Mouse (Mus musculus): ENCODE results near the gene Rab19. TPM values are rescaled to one million over a fixed set of nuclear protein-coding genes. Genes with fewer than 3 reads are reported as not detected.

Gene Rab19
- polyA plus RNA-seq, 1 experiment from 2014 or later: 1.7 TPM

- no peak for ATAC-seq (ENCODE audit: insufficient number of reproducible peaks, low FRiP score, low TSS enrichment, low read depth)
- H3K9ac ChIP-seq: no peak overlapping the region
- 73% methylated on average over 8 of the region's 8 CpGs for WGBS
- H3K4me1 ChIP-seq: peaks cover 18% of the 10 kb centered on the region
- H3K9me3 ChIP-seq (replicated peaks): no peaks in the 10 kb centered on the region
- H3K4me2 ChIP-seq (replicated peaks): no peak overlapping the region
- no peak overlapping the region for H3K27ac ChIP-seq (replicated peaks)
- H3K36me3 ChIP-seq: no peaks in the 10 kb centered on the region
- H3K27me3 ChIP-seq: peaks cover 6% of the 10 kb centered on the region
- H3K4me3 ChIP-seq (replicated peaks): no peak overlapping the region
Measured at GRCm38 (mm10) chr6:39379749-39380148, 1.2 kb upstream of the Rab19 start.

GRCm38 (mm10) chr6:39380276-39380675, 699 bp upstream of the Rab19 start:
- Histone ChIP-seq H3K27ac (replicated peaks) (no peak overlapping the region), H3K4me1 (peaks cover 18% of the 10 kb centered on the region), H3K9ac (no peak overlapping the region), H3K4me2 (replicated peaks) (no peak overlapping the region), H3K9me3 (replicated peaks) (no peaks in the 10 kb centered on the region), H3K27me3 (peaks cover 6% of the 10 kb centered on the region), H3K36me3 (no peaks in the 10 kb centered on the region), H3K4me3 (replicated peaks) (no peak overlapping the region)
- 79% methylated on average over 3 of the region's 3 CpGs for WGBS
- ATAC-seq (ENCODE audit: insufficient number of reproducible peaks, low FRiP score, low TSS enrichment, low read depth): no peak

- 90% methylated on average over 2 of the region's 2 CpGs for WGBS
Measured at GRCm38 (mm10) chr6:39389988-39390387, 9.0 kb downstream of the Rab19 start.

GRCm38 (mm10) chr6:39395471-39395870, 14.5 kb downstream of the Rab19 start:
- Histone ChIP-seq H3K27me3 (no peaks in the 10 kb centered on the region), H3K9me3 (replicated peaks) (no peaks in the 10 kb centered on the region), H3K4me1 (no peaks in the 10 kb centered on the region), H3K4me3 (replicated peaks) (no peak overlapping the region), H3K27ac (replicated peaks) (no peak overlapping the region), H3K36me3 (peaks cover 33% of the 10 kb centered on the region), H3K4me2 (replicated peaks) (no peak overlapping the region), H3K9ac (no peak overlapping the region)
- no peak for ATAC-seq (ENCODE audit: insufficient number of reproducible peaks, low FRiP score, low TSS enrichment, low read depth)
- 85% methylated on average over 4 of the region's 4 CpGs for WGBS

More at GRCm38 (mm10) chr6:39389988-39390387, 9.0 kb downstream of the Rab19 start:
- Histone ChIP-seq H3K27me3 (no peaks in the 10 kb centered on the region), H3K27ac (replicated peaks) (no peak overlapping the region), H3K36me3 (no peaks in the 10 kb centered on the region), H3K4me1 (no peaks in the 10 kb centered on the region), H3K9ac (no peak overlapping the region), H3K9me3 (replicated peaks) (no peaks in the 10 kb centered on the region), H3K4me2 (replicated peaks) (no peak overlapping the region), H3K4me3 (replicated peaks) (no peak overlapping the region)
- ATAC-seq (ENCODE audit: insufficient number of reproducible peaks, low FRiP score, low TSS enrichment, low read depth): no peak

GRCm38 (mm10) chr6:39395916-39396315, 14.9 kb downstream of the Rab19 start:
- Histone ChIP-seq H3K9ac (no peak overlapping the region), H3K9me3 (replicated peaks) (no peaks in the 10 kb centered on the region), H3K4me2 (replicated peaks) (no peak overlapping the region), H3K27me3 (no peaks in the 10 kb centered on the region), H3K36me3 (peaks cover 33% of the 10 kb centered on the region), H3K4me3 (replicated peaks) (no peak overlapping the region), H3K4me1 (no peaks in the 10 kb centered on the region), H3K27ac (replicated peaks) (no peak overlapping the region)
- ATAC-seq (ENCODE audit: insufficient number of reproducible peaks, low FRiP score, low TSS enrichment, low read depth): no peak
- 73% methylated on average over 4 of the region's 4 CpGs for WGBS

- Histone ChIP-seq H3K4me3 (replicated peaks) (no peak overlapping the region), H3K9ac (no peak overlapping the region), H3K27ac (replicated peaks) (no peak overlapping the region), H3K9me3 (replicated peaks) (no peaks in the 10 kb centered on the region), H3K36me3 (peaks cover 33% of the 10 kb centered on the region), H3K4me1 (no peaks in the 10 kb centered on the region), H3K27me3 (no peaks in the 10 kb centered on the region), H3K4me2 (replicated peaks) (no peak overlapping the region)
- ATAC-seq (ENCODE audit: insufficient number of reproducible peaks, low FRiP score, low TSS enrichment, low read depth): no peak
- WGBS: 90% methylated on average over 6 of the region's 6 CpGs
Measured at GRCm38 (mm10) chr6:39397046-39397445, 16.1 kb downstream of the Rab19 start.

GRCm38 (mm10) chr6:39398342-39398741, 17.4 kb downstream of the Rab19 start:
- no peak overlapping the region for H3K27ac ChIP-seq (replicated peaks)
- H3K36me3 ChIP-seq: peaks cover 33% of the 10 kb centered on the region
- H3K4me2 ChIP-seq (replicated peaks): no peak overlapping the region
- H3K4me3 ChIP-seq (replicated peaks): no peak overlapping the region
- H3K4me1 ChIP-seq: no peaks in the 10 kb centered on the region
- no peak overlapping the region for H3K9ac ChIP-seq
- WGBS: 73% methylated on average over 9 of the region's 9 CpGs
- ATAC-seq (ENCODE audit: insufficient number of reproducible peaks, low FRiP score, low TSS enrichment, low read depth): no peak
- no peaks in the 10 kb centered on the region for H3K9me3 ChIP-seq (replicated peaks)
- H3K27me3 ChIP-seq: no peaks in the 10 kb centered on the region

GRCm38 (mm10) chr6:39400343-39400742, 19.4 kb downstream of the Rab19 start:
- no peak for ATAC-seq (ENCODE audit: insufficient number of reproducible peaks, low FRiP score, low TSS enrichment, low read depth)
- Histone ChIP-seq H3K4me2 (replicated peaks) (no peak overlapping the region), H3K9me3 (replicated peaks) (no peaks in the 10 kb centered on the region), H3K9ac (no peak overlapping the region), H3K4me3 (replicated peaks) (no peak overlapping the region), H3K27me3 (no peaks in the 10 kb centered on the region), H3K27ac (replicated peaks) (no peak overlapping the region), H3K4me1 (no peaks in the 10 kb centered on the region), H3K36me3 (peaks cover 45% of the 10 kb centered on the region)
- 76% methylated on average over 7 of the region's 7 CpGs for WGBS

GRCm38 (mm10) chr6:39403136-39403535, 22.2 kb downstream of the Rab19 start:
- Histone ChIP-seq H3K27me3 (no peaks in the 10 kb centered on the region), H3K4me3 (replicated peaks) (no peak overlapping the region), H3K4me2 (replicated peaks) (no peak overlapping the region), H3K9ac (no peak overlapping the region), H3K4me1 (no peaks in the 10 kb centered on the region), H3K9me3 (replicated peaks) (no peaks in the 10 kb centered on the region), H3K36me3 (peaks cover 38% of the 10 kb centered on the region; the same call in 1 of the 2 replicates), H3K27ac (replicated peaks) (no peak overlapping the region)
- WGBS: 64% methylated on average over 2 of the region's 2 CpGs
- no peak for ATAC-seq (ENCODE audit: insufficient number of reproducible peaks, low FRiP score, low TSS enrichment, low read depth)

- Histone ChIP-seq H3K4me3 (replicated peaks) (no peak overlapping the region), H3K27ac (replicated peaks) (no peak overlapping the region), H3K36me3 (peaks cover 24% of the 10 kb centered on the region; the same call in 1 of the 2 replicates), H3K9ac (no peak overlapping the region), H3K4me1 (no peaks in the 10 kb centered on the region), H3K4me2 (replicated peaks) (no peak overlapping the region), H3K27me3 (no peaks in the 10 kb centered on the region), H3K9me3 (replicated peaks) (no peaks in the 10 kb centered on the region)
- WGBS: 93% methylated on average over 5 of the region's 5 CpGs
- ATAC-seq (ENCODE audit: insufficient number of reproducible peaks, low FRiP score, low TSS enrichment, low read depth): no peak
Measured at GRCm38 (mm10) chr6:39406480-39406879, 25.5 kb downstream of the Rab19 start.

GRCm38 (mm10) chr6:39414106-39414505, 33.1 kb downstream of the Rab19 start:
- WGBS: 89% methylated on average over 1 of the region's 1 CpGs
- peaks cover 4% of the 10 kb centered on the region; the same call in 1 of the 2 replicates for H3K4me1 ChIP-seq
- H3K9me3 ChIP-seq (replicated peaks): no peaks in the 10 kb centered on the region
- H3K4me3 ChIP-seq (replicated peaks): no peak overlapping the region
- no peaks in the 10 kb centered on the region for H3K27me3 ChIP-seq
- H3K4me2 ChIP-seq (replicated peaks): no peak overlapping the region
- H3K9ac ChIP-seq: no peak overlapping the region
- no peak overlapping the region for H3K27ac ChIP-seq (replicated peaks)
- ATAC-seq (ENCODE audit: insufficient number of reproducible peaks, low FRiP score, low TSS enrichment, low read depth): no peak
- 0 out of 2 replicates have a peak, but pooled peaks cover 7% of the 10 kb centered on the region for H3K36me3 ChIP-seq

- H3K9me3 ChIP-seq (replicated peaks): no peaks in the 10 kb centered on the region
- no peak overlapping the region for H3K9ac ChIP-seq
- no peak overlapping the region for H3K27ac ChIP-seq (replicated peaks)
- H3K36me3 ChIP-seq: no peaks in the 10 kb centered on the region
- peaks cover 8% of the 10 kb centered on the region; the same call in 1 of the 2 replicates for H3K4me1 ChIP-seq
- no peaks in the 10 kb centered on the region for H3K27me3 ChIP-seq
- WGBS: 46% methylated on average over 3 of the region's 5 CpGs
- no peak overlapping the region for H3K4me2 ChIP-seq (replicated peaks)
- no peak for ATAC-seq (ENCODE audit: insufficient number of reproducible peaks, low FRiP score, low TSS enrichment, low read depth)
- H3K4me3 ChIP-seq (replicated peaks): no peak overlapping the region
Measured at GRCm38 (mm10) chr6:39415762-39416161, 34.8 kb downstream of the Rab19 start.

Data from embryonic facial prominence, embryonic 15.5 days (tissue).